Comparison of ENCODE assay signal across 10 mouse cellular contexts in genomic region chr3:96460568-96460870, GRCm38 (mm10). TPM values are rescaled to one million over a fixed set of nuclear protein-coding genes. Genes with fewer than 3 reads are reported as not detected.
"Had no signal": no experiment of that assay in that cellular context is flagged by ENCODE, and none has a peak within 500 bp of the region (broad histone marks: within the 10 kb centered on the region; RNA-seq: fewer than 3 reads in every experiment).

No protein-coding gene starts in this region.

RNA-seq across cellular contexts. Expression of gene BC107364, which starts 8.4 kb away (rescaled TPM):
- polyA plus RNA-seq: kidney, embryonic 15.5 days; limb, embryonic 12.5 days; liver, embryonic 12.5 days; liver, embryonic 15.5 days; midbrain, embryonic 11.5 days; midbrain, embryonic 15.5 days; myocyte; neural tube, embryonic 14.5 days; small intestine, adult 2 months; spleen, adult 2 months had no signal
